Mouse (Mus musculus) brain, embryonic 14.5 days (tissue): ENCODE results near the gene Nutf2. TPM values are rescaled to one million over a fixed set of nuclear protein-coding genes. Genes with fewer than 3 reads are reported as not detected.

Source experiments
- DNase-seq: peaks from one replicate; pipeline ENCODE4 v3.0.0-alpha.2; 2011; ENCODE audit warnings: low read depth
- CTCF ChIP-seq: fragments of 200-500 bp; IDR thresholded peaks from 2 replicates; pipeline ENCODE4 v1.5.1; 2012; ENCODE audit warnings: inconsistent platforms, mild to moderate bottlenecking, moderate library complexity, borderline replicate concordance; ENCODE audit not compliant: insufficient read depth, insufficient read length; ENCODE audit errors: extremely low read depth
- POLR2A ChIP-seq: fragments of 200-500 bp; IDR thresholded peaks from 2 replicates; pipeline ENCODE4 v1.6.1; 2012; ENCODE audit warnings: mild to moderate bottlenecking, inconsistent platforms, borderline replicate concordance; ENCODE audit not compliant: poor library complexity, insufficient read depth, insufficient read length, severe bottlenecking; ENCODE audit errors: extremely low read depth
- polyA plus RNA-seq: library from polyadenylated mRNA; depleted of rRNA; stranded (reverse); fragments of >200 nt; gene quantifications from 2 replicates; pipeline ENCODE4 v1.2.3, GENCODE M21; 2012

The Nutf2 gene
- polyA plus RNA-seq, 1 experiment: 190 TPM

DNA sequence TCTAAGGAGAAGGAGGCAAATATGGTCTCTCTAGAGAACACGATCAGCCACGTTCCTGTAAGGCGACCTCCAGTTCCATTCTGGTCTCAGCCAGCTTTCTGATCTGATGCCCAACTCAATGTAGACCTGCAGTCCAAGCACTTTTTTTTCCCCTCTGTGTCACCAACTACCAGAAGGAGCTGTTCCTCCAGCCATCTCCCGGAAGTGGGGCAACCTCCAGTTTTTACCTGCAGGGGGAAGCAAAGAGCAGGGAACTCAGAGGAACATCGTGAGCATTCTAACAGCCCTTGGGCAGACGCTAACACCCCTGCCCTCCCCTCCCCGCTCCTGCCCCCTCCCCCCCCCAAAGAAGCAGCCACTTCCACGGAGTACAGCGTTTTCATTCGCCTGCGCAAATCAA, 25.1 kb upstream of the Nutf2 start:
- TF ChIP-seq CTCF: peak; percentile 52; the same call in 1 of the 2 replicates
- TF ChIP-seq POLR2A: no peak
- DNase-seq: peak; percentile 14

DNA sequence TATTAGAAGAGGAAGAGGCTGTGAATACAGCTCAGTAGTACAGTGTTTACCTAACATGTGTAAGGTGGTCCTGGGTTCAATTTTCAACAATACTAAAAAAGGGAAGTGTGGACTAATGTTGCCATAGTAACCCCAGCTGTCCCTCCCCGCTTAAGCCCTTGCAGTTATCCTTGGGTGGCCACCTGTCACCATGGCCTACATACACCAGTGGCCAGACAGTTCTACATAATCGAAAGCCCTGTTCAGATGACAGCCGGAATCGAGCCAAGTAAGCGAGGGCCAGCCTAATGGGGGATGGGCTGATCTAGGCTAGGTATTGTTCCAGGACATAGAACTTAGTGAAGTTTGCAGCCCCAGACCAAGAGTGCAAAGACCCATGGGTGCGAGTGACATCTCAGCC, 23.4 kb upstream of the Nutf2 start:
- DNase-seq: no peak
- no peak for TF ChIP-seq CTCF
- TF ChIP-seq POLR2A: no peak

DNA sequence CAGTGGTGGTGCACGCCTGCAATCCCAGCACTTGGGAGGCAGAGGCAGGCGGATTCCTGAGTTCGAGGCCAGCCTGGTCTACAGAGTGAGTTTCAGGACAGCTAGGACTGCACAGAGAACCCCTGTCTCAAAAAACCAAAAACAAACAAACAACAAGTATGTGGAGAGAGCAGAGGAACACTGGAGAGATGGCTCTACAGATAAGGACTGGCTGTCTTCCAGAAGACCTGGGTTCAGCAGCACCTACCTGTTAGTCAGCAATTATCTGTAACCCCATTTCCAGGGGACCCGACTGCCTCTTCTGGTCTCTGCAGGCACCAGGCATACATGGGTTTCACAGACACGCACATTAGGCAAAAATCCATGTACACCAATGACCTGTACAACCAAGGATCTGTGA, 21.2 kb upstream of the Nutf2 start:
- no peak for DNase-seq
- no peak for TF ChIP-seq CTCF
- TF ChIP-seq POLR2A: no peak

DNA sequence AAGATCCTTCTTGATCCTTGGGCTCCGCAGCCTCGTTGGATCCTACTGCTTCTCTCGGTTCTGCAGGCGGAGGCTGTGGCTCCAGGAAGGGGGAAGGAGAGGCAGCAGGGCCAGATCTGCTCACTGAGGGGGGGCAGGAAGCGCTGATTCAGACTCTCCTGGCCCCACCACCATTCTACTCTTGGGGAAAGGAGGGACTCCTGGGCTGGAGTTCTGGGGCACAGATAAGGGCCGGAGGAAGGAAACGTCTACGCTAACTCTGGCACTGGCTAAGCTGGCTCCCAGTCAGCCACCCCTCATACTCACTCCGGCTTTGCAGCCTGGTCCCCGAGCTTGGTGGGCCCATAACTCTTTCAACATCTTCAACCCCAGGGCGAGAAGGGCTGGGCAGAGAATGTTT, 13.7 kb upstream of the Nutf2 start:
- no peak for DNase-seq
- TF ChIP-seq POLR2A (no peak), CTCF (no peak)

DNA sequence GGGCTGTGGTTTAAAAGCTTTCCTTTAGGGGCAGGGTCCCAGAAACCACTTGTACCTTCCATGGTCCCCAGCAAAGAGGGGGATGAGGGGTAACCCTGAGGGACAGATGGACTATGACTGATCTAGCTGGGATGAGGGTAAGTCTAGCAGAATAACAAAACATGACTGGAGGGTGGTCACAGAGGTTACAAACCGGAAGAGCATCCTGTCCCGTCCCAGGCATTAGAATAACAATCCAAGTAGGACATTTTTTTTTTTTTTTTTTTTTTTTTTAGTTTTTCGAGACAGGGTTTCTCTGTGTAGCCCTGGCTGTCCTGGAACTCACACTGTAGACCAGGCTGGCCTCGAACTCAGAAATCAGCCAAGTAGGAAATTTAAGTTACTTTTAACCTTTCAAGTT, 10.4 kb upstream of the Nutf2 start:
- TF ChIP-seq CTCF: no peak
- no peak for TF ChIP-seq POLR2A
- DNase-seq: no peak

DNA sequence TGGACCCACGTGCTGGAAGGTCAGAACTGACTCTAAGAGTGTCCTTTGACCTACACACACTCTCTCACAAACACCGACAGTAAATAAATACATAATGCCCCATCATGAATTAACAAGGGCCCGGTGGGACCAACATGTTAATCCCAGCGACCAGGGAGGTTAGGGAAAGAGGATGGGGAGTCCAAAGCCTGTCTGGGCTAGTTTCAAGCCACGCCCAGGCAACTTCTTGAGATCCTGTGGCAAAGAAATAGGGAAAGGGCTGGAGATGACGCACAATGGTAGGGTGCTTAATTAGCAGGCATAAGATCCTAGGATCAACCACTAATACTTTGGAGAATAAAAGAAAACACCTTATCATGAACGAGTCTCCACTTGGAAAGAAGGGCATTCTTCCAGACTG, 9.8 kb upstream of the Nutf2 start:
- TF ChIP-seq CTCF (no peak), POLR2A (no peak)

DNA sequence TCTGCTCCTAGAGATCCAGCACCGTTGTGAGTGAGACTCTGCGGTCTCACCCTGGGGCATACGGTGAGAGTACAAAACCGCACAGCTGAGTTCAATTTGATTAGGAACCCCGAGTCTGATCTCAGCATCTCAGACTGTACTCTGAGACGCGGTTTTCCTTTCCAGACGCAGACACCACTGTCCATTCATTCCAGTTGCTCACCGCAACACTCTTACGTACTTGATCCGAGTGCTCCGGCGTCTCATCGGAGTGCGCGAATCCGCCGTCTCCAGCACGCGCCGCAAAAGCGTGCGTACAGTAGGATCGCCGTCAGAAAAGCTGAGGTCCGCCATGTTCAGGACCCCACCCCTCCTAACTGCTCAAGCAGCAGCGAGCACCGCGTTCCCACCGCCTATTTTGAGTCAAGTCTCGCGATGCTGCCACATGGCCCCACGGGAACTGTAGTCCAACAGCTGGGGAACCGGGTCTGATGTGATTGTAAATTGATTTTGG, 8.7 kb upstream of the Nutf2 start:
- peak; percentile 98 for DNase-seq
- peak; percentile 94; the same call in 1 of the 2 replicates for TF ChIP-seq POLR2A
- no peak for TF ChIP-seq CTCF

More for the DNA sequence above, 9.8 kb upstream of the Nutf2 start:
- no peak for DNase-seq

DNA sequence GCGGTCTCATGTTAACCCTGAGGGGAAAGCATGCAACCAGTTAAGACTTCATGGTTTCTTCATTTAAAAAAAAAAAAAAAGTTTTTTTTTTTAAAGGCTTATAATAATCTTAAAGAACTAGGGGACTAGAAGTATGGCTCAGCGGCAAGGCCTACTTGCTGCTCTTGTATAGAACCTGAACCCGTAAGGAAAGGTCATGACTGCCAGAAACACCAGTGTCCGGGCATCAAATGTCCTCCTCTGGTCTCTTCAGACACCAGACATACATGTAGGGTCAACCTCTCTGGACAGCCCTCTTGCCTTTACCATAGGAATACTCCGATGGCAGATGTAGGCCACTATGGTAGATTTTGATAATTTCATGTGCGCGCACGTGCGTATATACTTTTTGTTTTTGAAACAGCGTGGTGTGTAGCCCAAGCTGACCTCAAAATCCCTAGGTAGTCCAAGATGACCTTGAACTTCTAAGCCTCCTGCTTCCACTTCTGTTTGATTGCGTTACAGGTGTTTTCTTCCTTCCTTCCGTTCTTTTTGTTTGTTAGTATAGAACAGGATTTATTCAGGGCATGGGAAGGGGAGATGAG, 8.1 kb upstream of the Nutf2 start:
- no peak for DNase-seq
- TF ChIP-seq POLR2A: no peak
- TF ChIP-seq CTCF: no peak

DNA sequence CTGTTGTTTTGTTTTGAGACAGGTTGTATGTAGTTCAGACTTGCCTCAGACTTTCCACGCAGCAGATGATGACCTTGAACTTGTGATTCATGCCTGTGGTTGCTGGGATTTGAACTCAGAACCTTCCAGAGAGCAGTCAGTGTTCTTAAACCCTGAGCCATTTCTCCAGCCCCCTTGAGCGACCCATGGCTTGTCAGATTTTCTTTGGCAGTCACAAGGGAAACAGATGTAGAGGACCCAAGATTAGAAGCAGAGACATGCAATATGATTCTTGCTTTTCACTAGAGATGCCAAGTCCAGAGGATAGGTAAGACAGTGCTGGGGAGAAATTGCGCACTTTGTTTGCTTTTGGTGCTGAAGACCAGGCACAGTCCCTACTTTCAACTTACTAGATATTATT, 7.2 kb upstream of the Nutf2 start, which contains the start of gene Cenpt:
TSS of gene Cenpt (minus strand) at position 101 of the 400 bp plus-strand sequence.
- DNase-seq: no peak
- TF ChIP-seq CTCF: no peak
- no peak for TF ChIP-seq POLR2A

DNA sequence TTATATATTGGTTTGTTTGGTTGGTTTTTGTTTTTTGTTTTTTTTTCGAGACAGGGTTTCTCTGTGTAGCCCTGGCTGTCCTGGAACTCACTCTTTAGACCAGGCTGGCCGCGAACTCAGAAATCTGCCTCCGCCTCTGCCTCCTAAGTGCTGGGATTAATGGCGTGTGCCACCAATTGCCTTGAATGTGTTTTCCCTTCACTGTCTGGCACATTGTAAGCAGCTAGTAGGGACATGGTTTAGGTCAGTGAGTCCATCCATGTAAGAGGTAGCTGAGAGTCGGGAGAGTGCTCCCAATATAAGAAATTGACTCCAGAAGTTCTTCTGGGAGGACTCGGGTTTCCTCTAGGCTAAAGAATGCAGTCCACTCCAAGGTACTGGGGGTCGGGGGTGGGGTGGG, 6.1 kb upstream of the Nutf2 start:
- TF ChIP-seq CTCF: no peak
- TF ChIP-seq POLR2A: no peak
- DNase-seq: no peak

DNA sequence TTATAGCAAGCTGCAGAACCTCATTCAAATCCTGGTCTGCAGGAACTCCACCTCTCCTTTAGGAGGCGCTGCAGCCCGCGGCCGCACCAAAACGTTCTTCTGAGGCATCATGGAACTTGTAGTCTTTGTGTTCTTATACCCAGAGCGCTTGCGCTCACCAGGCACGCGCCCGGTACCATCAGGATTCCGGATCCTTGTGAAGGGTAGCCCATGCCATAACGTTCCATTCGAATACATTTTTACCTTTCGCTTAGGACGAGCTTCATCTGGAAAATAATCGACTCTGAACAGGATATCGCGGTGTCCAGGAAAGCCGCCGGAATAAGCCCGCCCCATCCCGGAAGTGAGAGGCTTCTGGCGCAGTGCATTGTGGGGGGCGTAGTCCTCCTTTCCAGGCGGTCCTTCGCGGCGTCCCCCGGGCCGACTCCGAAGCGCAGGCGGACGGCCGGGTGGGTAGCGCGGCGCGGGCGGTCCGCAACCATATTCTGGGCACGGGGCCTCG, 5.6 kb upstream of the Nutf2 start, which contains the start of gene Thap11:
TSS of gene Thap11 (plus strand) at position 418 of the 502 bp plus-strand sequence.
- peak; percentile 61; the same call in 1 of the 2 replicates for TF ChIP-seq POLR2A
- TF ChIP-seq CTCF: peak; percentile 91
- DNase-seq: peak; percentile 97
